Mouse (Mus musculus) cerebellum, adult (tissue): ENCODE results near the gene Rab5b.

ENCODE experiments used
- ATAC-seq: cut with Nextera tagmentation; 2 replicates; pipeline ENCODE4 v1.9.2; 2017; ENCODE audit warnings: mild to moderate bottlenecking, moderate library complexity, mixed read lengths; ENCODE audit not compliant: insufficient number of reproducible peaks, low FRiP score, low TSS enrichment

Rab5b gene

DNA sequence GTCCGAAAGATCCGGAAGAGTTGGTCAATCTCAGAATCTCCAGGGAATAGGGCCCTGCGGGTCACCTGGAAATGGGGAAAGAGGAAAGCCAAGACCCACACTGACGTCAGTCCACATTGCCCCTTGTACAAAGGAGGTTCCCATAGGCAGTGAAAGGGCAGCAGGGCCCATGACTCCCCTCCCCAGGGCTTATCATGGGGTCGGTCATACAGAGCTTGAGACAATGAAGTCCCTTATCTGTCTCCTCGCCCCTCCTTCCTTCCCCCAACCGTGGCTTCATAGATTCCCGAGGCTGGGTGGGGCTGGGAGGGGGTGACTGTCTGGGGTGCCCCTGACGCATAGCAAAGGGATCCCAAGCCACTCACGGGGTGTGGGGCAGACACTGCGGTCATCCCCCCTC lies 3.5 kb upstream of the Rab5b start:
- no peak for ATAC-seq

DNA sequence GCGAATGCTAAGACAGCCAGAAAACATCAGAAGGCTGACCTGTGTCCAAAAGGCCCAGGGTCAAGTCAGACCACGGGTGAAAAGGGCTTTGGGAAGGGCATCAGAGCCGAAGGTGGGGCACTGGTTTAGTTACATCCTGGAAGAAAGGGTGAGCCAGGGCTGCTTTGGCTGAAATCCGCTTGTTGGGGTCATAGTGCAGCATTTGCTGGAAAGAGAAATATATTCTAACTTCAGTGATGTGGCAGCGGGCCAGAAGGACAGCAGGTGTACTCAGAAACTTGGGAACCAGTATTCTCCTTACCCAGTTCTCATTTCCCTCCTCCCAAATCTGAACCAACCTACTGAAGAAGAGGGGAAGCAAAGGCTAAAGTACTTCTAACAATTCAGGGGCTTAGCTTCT lies 2.9 kb upstream of the Rab5b start:
- ATAC-seq: no peak

DNA sequence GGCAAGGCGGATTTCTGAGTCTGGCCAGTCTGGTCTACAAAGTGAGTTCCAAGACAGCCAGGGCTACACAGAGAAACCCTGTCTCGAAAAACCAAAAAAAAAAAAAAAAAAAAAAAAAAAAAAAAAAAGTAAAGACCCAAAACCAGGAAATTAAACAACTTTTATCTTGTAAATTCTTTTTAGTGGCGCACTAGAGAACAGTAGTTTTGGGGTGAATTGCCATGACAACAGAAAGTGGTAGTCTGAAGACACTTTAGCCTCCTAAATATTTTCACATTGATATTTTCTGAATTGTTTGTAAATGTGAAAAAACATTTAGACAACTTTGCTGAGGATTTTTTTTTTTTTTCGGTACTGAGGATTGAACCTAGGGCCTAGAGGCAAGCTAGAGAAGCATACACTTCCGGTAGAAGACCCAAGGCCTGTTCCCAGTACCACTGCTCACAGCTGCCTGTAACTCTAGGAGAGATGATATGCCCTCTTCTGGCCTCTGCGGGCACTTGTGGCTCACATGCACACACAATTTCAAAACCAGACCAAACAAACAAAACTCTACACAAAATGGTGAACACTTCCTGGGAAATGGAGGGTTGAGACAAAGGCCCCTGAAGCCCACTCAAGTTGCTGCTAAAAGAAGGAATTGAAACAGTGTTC lies 1.1 kb upstream of the Rab5b start:
- ATAC-seq: no peak

DNA sequence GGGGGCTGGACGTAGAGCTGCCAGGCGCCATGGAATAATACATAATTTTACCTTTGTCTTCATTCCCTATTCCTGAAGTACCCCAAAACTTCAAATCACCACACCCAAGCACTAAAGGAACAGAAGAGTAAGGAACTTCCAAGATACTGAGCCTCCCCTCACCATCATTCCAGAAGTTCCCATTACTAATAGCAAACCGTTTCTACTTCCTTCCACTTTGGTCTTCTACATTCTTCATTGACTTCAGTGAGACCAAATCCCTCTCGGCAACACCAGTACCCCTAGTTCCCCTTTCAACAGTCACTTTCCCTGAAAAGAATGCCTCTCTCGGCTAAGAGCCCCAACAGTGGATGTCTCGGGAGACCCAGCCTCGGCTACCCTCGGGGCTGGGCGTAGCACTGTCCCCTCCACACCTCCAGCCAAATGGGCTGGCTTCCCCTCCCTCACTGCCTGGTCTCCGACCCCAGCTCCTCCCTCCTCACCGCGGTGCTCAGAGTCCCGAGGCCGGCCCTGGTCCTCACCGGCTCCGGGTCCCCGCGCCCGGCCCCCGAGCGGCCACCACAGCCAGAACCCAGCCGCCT lies 563 bp downstream of the Rab5b start:
- no peak for ATAC-seq

DNA sequence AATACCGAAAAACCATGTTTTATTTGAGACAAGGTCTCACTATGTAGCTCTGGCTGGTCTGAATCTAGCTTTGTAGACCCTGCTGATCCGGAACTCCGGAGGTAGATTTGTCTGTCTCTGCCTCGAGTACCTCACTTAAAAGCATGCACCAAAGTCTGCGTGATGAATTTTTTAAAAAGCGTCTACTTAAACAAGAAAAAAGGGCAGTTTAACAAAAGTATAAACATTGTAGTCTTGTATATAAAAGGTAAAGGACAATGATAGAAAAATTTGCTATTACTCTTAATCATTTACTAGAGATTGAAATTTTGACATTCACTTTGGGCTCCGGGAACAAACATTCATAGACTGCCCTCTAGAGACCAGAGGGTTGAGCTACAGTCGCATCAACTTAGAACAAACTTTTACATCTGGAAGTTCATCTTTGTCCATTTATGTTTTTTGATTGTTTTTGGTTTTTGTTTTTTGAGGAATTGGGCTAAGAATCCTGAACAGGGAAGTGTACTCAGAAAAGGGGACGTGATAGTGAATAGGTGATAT lies 21.5 kb downstream of the Rab5b start:
- no peak for ATAC-seq

DNA sequence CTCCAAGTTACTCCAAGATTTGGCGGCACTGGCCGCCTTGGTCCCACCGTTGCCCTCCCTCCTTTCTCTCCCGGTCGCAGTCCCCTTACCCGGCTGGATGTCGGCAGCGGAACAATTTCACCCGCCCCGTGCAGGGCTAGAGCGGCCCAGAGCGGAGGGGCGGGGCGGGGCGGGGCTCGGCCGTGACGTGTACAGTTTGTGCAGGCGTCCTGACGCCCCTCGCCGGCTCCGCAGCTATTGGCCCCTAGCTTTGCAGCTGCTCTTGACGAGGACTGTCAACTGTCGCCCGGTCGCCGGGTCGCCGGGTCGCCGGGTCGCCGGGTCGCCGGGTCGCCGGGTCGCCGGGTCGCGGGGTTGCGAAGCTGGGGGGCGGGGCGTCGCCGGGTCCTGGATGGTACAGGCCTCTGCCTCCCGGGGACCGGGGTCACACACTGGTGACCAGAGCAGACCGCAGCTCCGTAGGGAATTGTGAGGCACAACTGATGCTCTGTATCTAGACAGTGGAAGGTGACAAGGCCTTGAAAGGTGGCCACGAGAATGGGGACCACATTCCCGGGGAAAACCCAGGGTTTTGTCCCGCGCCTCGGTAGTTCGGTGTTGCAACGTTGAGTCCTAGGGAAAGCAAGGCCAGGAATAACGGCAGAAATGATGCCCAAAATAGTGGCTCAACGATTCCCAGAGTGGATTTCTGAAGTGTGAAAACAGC lies 22.1 kb downstream of the Rab5b start, which contains the start of gene Suox:
TSS of gene Suox (minus strand) at position 311 of the 706 bp plus-strand sequence.
- ATAC-seq: peak; percentile 72

DNA sequence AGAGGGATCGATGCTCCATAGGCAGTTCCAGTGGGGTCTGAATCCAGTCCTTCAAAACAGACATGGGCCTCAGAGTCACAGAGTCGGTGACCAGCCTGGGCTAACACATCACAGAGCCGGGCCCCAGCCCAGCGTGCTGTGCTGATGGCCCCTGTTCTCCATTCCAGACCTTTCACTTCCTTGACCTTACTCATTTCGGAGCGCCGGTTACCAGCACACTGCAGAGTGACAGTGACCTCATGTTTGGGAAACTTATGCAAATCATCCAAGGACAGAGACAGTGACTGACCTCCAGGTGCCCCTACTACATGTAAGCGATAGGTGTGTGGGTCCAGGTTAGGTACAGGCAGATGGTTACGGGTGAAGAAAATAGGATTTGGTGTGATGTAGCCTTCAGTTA lies 24.9 kb downstream of the Rab5b start:
- ATAC-seq: no peak

DNA sequence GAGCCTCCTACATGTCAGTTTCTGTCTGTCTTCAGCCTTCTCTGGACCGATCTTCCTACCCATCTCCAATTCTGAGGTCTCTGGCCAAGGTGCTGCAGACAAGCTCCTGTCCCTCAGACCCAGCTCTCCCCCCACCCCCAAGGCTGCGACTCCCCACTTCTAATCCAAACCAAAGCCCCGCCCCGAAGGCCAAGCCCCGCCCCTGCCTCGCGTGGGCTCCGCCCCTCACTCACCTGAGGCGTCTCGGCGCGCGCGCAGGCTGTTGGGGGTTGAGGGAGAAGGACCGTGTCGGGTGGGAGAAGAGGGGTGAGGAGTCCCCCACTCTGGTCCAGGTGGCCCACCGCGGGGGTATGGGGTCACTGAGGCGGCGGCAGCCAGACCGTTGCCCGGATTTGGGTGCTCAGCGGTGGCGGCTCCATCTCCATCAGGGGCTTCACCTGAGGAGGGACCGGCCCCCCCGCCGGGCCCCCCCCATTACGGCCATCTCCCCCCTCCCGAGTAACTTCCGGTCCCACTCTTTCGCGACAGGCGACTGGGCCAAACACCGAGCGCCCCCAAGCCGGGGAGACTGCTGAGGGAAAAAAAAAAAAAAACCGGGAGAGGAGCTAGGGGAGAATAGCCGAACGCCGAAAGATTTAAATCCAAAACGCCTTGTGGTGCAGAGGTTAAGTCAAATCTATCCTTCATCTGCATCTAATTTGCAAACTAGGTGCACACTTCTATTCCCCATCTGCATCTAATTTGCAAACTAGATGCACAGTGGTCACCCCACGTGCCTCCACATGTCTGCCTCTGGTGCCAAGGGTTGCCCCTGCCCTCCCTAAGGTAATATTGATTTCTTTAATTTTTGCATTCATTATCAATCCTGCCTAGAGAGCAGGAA lies 27.0 kb downstream of the Rab5b start:
- ATAC-seq: peak; percentile 56

DNA sequence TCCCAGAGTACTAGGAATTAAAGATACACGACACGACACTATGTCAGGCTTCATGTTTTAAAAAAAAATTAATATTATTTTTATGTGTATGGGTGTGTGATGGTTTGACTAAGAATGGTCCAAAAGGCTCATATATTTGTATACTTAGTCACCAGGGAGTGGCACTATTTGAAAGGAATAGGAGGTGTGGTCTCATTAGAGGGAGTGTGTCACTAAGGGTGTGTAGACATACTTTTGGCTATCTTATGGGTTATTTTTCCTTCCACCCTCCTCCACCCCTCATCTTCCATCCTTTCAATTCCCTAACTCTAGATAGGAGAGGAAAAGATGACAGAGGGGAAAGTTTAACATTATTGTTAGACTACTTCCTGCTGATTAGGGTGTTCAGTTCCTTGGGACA lies 30.3 kb downstream of the Rab5b start:
- no peak for ATAC-seq

DNA sequence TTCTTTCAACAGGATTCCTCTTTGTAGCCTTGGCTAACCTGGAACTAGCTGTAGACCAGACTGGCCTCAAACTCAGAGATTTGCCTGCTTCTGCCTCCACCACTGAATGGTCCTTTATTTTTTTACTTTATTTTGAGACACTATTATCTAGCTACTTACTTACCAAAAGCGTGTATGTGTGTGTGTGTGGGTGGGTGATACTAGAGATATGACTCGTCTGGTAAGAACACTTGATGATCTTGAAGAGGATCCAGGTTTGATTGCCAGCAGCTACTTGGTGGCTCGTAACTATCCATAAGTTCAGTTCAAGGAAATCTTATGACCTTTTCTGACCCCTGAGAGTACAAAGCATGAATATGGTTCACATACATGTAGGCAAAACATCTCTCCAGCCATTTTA lies 30.8 kb downstream of the Rab5b start:
- no peak for ATAC-seq

DNA sequence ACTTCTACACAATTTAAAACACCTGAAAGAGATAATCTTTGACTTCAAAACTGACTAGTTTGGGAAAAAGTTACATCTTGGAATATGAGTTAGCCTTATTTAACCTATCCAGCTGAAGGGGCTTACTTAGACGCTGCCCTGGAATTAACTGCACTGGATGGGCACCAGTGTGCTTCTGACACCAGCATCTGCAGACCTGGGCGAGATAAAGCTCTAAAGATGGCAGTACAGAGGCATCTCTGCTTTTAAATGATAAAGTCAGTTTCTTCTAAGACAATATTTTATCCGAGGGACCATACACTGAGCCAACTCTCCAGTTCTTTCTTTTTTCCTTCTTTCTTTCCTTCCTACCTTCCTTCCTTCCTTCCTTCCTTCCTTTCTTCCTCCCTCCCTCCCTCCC lies 31.3 kb downstream of the Rab5b start:
- no peak for ATAC-seq

DNA sequence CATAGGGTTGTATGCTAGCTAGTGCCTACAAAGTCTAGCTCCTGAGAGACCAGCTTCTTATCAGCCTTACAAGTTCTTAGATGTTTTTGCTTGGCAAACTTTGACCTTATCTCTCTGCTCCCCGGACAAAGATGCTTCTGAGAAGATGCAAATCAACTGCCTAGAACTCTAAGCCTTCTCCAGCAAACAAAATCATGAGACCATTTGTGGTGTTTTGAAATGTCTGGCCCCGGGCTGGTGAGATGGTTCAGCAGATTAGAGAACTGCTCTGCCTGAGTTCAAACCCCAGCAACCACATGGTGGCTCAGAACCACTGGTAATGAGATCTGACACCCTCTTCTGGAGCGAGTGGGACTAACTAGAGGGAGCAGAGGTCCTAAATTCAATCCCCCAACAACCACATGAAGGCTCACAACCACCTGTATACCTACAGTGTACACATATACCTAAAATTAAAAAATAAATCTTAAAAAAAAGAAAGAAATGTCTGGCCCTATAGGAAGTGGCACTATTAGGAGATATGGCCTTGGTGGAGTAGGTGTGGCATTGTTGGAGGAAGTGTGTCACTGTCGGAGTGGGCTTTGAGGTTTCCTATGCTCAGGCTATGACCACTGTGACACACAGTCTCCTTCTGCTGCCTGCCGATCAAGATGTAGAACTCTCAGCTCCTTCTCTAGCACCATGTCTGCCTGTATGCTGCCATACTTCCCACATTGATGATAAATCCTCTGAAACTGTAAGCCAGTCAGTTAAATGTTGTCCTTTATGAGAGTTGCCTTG lies 32.4 kb downstream of the Rab5b start:
- no peak for ATAC-seq

DNA sequence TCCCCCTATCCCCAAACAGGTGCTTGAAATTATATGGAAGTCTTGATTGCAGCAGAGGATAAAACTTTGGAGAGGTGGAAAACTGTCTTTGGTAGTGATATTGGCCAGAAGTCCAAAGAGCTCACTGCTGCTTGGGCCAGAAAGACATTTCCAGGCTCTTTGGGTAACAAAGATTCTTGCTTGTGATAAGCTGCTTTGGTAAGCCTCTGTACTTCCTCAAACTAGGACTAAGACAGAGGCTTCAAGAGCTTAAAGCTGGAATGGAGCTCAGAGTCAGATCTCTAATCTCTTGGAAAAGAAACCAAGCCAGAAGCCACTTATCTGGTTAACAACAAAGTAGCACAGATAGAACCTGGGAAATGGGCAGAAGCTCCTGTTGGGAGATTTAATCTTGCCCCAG lies 33.6 kb downstream of the Rab5b start:
- ATAC-seq: no peak

DNA sequence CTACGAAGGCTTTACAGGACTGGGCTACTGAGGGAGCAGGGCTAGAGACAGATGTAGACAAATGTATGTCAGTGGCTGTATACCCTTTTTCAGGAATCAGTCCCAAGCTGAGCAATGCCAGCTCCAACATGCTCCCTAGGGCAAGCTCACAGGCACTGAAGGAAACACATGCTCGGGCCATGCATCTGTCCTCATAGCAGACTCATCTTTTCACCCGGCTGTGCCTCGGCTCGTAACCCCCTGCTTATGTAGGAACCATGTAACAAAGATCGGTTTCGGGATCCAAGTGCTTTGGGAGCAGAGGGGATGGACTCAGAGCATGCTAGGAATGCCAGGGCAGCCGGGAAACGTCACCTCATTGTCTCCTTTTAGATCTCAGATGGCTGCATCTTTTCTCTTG lies 36.6 kb downstream of the Rab5b start:
- no peak for ATAC-seq

DNA sequence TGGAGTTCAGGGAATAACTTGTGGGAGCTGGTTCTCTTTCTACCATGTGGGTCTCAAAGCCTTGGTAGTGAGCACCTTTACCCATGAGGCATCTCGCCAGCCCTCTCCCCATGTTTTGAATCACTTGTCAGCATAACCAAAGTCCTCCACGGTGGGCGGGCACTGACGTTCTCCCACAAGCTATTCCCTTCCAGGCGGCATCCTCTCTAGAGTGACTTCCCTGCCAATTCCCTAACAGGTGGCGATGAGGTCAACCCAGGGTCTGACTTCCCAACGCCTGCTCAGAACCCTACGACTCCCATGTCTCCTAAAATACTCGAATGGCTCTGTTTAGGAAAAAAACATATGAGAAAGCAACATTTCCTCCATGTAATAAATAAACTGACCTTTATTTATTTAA lies 38.2 kb downstream of the Rab5b start:
- ATAC-seq: no peak

DNA sequence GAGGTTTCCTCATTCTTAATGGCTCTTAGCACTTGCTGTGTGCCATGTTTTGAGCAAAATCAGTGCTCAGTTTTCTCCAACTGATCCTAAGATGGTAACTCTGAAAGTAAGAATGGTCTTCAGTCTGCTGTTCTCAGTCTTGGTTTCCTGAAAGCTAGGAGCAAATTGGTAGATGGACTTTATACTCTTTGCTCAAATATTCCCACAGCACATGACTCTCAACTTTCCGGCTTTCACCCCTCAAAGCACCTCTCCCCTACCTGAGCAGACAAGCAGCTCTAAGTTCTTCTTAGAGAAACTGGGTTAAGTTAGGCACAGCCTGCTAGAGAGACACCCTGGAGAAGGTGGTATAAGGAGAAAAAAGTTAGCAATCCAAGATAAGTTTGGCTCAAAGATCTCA lies 39.3 kb downstream of the Rab5b start:
- no peak for ATAC-seq

DNA sequence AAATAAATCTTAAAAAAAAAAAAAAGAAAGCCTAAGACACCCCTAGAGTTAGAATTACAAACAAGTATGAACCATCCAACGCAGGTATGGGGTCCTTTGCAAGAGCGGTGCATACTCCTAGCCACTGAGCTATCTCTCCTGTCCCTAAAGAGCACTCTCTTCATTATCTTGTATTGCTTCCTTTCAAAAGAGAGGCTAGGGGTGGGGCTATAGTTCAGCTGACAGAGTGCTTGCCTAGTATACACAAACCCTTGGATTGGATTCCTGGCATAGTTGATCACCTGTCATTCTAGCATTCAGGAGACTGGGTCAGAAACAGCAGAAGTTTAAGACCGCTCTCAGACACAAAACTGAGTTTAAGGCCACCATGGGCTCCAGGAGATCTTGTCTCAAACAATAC lies 40.8 kb downstream of the Rab5b start:
- no peak for ATAC-seq

DNA sequence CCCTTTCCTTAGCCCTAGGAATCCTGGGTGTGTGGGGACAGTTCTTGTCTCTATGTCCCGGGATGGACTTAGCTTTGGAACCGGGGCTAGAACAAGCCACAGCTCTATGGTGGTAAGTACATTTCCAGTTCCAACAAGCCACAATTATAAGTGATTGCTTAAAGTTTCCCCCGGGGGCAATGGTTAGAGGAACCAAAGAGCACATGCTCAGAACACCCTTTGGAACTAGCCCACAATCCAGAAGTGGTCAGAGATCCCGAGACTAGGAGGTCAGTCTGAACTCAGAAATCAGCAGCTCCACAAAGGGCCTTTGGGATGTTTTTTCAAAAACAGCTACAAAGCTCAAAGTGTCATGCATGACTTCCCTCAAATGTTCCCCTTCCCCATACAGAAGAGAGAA lies 42.2 kb downstream of the Rab5b start:
- ATAC-seq: no peak

DNA sequence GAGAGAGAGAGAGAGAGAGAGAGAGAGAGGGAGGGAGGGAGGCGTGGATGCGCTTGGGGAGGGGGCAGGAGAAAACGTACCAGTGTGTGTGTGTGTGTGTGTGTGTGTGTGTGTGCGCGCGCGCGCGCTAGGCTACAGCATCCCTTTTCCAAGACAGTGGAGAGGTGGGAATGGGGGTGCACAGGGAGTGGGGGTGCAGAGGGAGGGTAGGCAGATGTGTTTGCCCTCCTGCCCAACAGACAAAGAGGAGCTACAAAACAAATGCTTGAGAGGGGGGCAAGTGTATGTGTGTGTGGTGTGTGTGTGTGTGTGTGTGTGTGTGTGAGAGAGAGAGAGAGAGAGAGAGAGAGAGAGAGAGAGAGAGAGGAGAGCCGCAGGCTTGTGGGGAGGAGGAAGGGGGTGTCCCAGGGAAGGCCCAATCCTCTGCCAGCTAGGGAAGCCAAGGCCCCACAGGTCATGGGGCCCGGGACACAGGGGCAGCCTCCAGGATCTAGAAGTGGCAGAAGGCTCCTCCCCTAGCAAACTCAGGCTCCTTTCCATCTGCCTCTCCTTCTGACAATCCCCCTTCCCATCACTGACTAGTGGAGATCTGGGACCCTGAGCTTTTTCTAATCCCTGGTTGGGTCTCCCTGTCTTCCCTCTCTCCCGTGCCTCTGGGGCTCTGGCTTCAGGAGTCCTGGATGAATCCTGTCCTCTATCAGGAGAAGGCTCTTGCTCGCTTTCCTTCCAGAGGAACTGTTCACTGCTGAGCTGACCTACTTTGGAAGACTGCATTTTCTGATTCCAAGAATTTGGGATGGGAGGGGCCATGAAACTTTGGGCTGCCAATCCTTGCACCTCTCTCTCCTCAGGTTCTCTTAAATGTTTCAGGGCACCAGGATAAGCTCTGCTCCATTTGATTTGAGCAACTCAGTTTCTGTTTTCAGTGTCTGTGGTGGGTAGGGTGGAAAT lies 49.6 kb downstream of the Rab5b start:
- peak; percentile 42; the same call in 1 of the 2 replicates for ATAC-seq
